Mouse (Mus musculus): ENCODE results near the gene Fgf12.

The Fgf12 gene

GRCm38 (mm10) chr16:28323576-28323975 lies 429.3 kb downstream of the Fgf12 start:
- DNase-seq (ENCODE audit: low spot score): no peak

DNA sequence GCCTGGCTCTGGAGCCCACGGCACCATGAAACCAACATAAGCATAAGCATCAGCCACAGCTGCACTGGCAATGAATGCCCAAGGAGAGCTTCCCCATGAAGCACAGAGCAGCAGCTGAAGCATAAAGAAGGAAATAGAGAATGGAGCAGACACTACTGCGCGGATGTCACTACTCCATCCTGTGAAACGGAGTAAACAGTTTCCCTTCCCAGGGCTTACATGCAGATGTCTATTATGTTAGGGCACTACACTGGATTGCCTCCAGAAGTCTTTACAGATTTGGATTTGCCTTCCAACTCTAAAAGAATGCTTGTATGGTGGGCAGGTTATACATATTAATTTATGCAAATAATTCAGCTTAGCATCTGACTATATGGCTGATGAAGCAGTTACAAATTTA lies 441.2 kb downstream of the Fgf12 start:
- no peak for DNase-seq (ENCODE audit: low spot score)

- DNase-seq (ENCODE audit: low spot score): no peak
These were observed 449.0 kb downstream of the Fgf12 start for GRCm38 (mm10) chr16:28303889-28304288.

DNA sequence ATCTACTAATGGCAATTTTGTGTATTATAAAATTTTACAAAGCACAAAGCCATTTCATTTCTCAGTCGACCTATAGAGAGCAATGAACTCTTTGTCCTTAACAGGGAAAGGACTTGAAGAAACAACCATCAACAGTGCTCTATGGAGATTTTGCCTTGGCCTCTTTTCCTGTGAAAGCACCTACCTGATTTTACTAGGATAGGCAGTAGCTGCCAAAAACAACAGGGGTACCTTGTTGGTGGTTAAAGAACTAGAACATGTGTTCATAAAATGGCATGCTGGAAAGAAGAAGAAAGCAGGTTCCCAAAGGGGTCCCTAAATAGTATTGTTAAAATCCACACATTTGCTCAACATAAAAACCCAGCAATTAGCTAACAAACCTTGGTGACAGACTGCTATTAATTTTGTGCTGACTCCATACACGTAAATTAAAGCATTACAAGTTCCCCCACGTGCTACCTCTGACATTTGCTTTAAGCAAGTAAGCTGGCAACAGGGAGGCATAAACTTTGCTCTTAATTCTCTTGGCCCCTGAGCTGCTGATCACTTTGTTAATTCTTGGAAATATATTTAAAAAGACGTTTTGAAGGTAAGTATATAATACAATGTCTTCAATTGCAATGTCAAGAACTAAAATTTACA lies 463.1 kb downstream of the Fgf12 start:
- no peak for DNase-seq (ENCODE audit: low spot score)

- no peak for DNase-seq (ENCODE audit: low spot score)
These were observed 495.0 kb downstream of the Fgf12 start for GRCm38 (mm10) chr16:28257904-28258303.

GRCm38 (mm10) chr16:28254303-28254702 lies 498.6 kb downstream of the Fgf12 start:
- no peak for DNase-seq (ENCODE audit: low spot score)

GRCm38 (mm10) chr16:28251930-28252329 lies 500.9 kb downstream of the Fgf12 start:
- DNase-seq (ENCODE audit: low spot score): no peak

- no peak for DNase-seq (ENCODE audit: low spot score)
These were observed 509.8 kb downstream of the Fgf12 start for GRCm38 (mm10) chr16:28242867-28243649.

DNA sequence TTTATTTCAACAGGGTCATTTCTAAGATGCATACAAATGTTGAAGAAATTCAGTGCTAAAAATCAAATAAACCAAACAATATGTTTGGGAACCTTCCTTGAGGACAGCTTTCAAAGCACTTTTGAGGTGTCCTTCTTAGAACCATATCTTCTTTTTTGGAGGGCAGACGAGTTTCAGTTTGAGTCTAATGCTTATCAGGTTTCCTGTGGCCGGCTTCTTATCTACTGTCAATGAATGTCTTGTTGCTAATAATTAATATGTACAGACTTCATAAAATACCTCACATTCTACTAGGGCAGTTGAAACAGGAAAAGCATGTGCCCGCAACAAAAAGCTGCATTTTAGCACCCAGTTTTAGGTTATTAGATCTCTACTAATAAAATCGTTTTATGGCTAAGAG lies 513.5 kb downstream of the Fgf12 start:
- no peak for DNase-seq (ENCODE audit: low spot score)

- no peak for DNase-seq (ENCODE audit: low spot score)
These were observed 514.6 kb downstream of the Fgf12 start for GRCm38 (mm10) chr16:28238019-28238868.

- no peak for DNase-seq (ENCODE audit: low spot score)
These were observed 536.9 kb downstream of the Fgf12 start for GRCm38 (mm10) chr16:28215930-28216329.

DNA sequence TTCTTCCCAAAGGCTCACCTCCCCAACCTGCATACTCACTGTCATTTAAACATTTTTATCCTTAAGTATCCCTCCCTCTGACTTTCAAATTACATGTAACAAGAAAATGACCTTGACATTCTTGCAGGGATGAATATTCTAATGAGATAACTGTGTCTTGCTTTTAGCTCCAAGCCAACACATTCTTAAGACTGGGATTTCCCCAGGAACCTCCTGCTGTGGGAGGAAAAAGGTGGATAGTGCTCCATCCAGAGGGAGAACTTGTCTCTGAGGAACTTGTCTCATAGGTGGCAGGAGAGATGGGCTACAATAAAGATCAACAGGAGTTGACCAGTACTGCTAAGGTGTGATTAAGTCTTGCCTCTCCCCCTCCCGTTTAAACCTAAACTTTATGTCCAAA lies 540.5 kb downstream of the Fgf12 start:
- no peak for DNase-seq (ENCODE audit: low spot score)

GRCm38 (mm10) chr16:28156443-28156842 lies 596.4 kb downstream of the Fgf12 start:
- no peak for DNase-seq (ENCODE audit: low spot score)

- peak; percentile 2 for DNase-seq (ENCODE audit: low spot score)
These were observed 611.9 kb downstream of the Fgf12 start for GRCm38 (mm10) chr16:28140972-28141371.

DNA sequence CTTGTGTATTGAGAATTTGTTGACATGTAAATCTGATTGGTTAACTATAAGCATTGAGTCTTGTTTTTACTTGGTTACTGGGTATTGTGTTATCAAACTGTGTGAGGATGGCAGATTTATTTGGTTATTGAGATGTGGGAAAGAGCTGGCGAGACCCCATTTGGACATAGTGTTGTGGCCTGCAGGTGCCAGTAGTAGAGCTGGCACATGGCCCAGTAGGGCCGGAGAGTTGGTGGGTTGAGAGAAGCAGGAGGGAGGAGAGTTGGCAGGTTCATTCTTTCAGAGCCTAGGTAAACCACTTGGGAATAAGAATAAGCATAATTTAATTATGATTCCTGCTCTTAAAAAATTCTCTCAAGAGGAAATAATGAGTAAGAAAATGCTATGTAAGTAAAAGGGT lies 625.9 kb downstream of the Fgf12 start:
- DNase-seq (ENCODE audit: low spot score): no peak
